Mouse (Mus musculus) yolk sac, embryonic 10.5 days (tissue): Measurements from ENCODE around the gene 2300009A05Rik.

ENCODE experiments used
- DNase-seq: peaks from one replicate; pipeline ENCODE4 v3.0.0-alpha.2; 2017; ENCODE audit warnings: low spot score

The 2300009A05Rik gene

DNA sequence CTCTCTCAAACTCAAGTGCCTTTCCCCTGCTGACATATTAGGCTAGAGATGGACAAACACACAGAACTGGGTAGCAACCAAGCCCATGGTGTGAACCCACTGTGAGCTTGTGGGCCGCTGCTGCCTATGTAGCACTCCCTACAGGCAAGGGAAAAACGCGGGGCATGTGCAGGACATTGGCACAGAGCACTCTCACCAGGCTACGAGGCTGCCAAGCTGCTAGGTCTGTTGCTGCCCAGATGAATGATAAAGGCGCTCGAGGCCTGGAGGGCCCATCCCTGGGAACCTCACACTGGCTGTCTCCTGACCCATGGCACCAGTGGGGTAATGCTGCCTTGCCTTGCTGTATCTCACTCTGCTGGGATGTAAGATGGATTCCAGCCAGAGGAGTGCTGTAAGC is 53.0 kb downstream of the 2300009A05Rik start:
- DNase-seq, result no peak
